Mouse (Mus musculus) testis, adult 2 months (tissue): ENCODE results near the gene Gm17651.

Experiments
- CTCF ChIP-seq: fragments of 200-500 bp; IDR thresholded peaks from 2 replicates; pipeline ENCODE4 v1.5.1; 2012; ENCODE audit warnings: low read depth, mild to moderate bottlenecking, inconsistent platforms, low read length, moderate library complexity; ENCODE audit not compliant: control insufficient read depth, insufficient read depth, insufficient replicate concordance
- POLR2A ChIP-seq: fragments of 200-500 bp; IDR thresholded peaks from 2 replicates; pipeline ENCODE4 v1.6.1; 2012; ENCODE audit warnings: low read depth, mild to moderate bottlenecking, inconsistent platforms, low read length, moderate library complexity; ENCODE audit not compliant: control insufficient read depth

- TF ChIP-seq POLR2A (no peak), CTCF (no peak)
These were observed 46.6 kb downstream of the Gm17651 start for GRCm38 (mm10) chr3:97627893-97628292.
